Mouse (Mus musculus) brain, embryonic 14.5 days (tissue): Measurements from ENCODE around the gene Gm7534. TPM values are rescaled to one million over a fixed set of nuclear protein-coding genes. Genes with fewer than 3 reads are reported as not detected.

Source experiments
- DNase-seq: peaks from one replicate; pipeline ENCODE4 v3.0.0-alpha.2; 2011; ENCODE audit warnings: low read depth
- CTCF ChIP-seq: fragments of 200-500 bp; IDR thresholded peaks from 2 replicates; pipeline ENCODE4 v1.5.1; 2012; ENCODE audit warnings: inconsistent platforms, mild to moderate bottlenecking, moderate library complexity, borderline replicate concordance; ENCODE audit not compliant: insufficient read depth, insufficient read length; ENCODE audit errors: extremely low read depth
- POLR2A ChIP-seq: fragments of 200-500 bp; IDR thresholded peaks from 2 replicates; pipeline ENCODE4 v1.6.1; 2012; ENCODE audit warnings: mild to moderate bottlenecking, inconsistent platforms, borderline replicate concordance; ENCODE audit not compliant: poor library complexity, insufficient read depth, insufficient read length, severe bottlenecking; ENCODE audit errors: extremely low read depth
- polyA plus RNA-seq: library from polyadenylated mRNA; depleted of rRNA; stranded (reverse); fragments of >200 nt; gene quantifications from 2 replicates; pipeline ENCODE4 v1.2.3, GENCODE M21; 2012

Gene Gm7534
- polyA plus RNA-seq, 1 experiment: not detected

- no peak for TF ChIP-seq CTCF
- no peak for TF ChIP-seq POLR2A
- DNase-seq: no peak
Observed at GRCm38 (mm10) chr4:134199371-134199770, 3.4 kb downstream of the Gm7534 start.

- no peak for DNase-seq
- TF ChIP-seq CTCF (no peak), POLR2A (no peak)
Observed at GRCm38 (mm10) chr4:134186268-134186667, 16.5 kb downstream of the Gm7534 start.

DNA sequence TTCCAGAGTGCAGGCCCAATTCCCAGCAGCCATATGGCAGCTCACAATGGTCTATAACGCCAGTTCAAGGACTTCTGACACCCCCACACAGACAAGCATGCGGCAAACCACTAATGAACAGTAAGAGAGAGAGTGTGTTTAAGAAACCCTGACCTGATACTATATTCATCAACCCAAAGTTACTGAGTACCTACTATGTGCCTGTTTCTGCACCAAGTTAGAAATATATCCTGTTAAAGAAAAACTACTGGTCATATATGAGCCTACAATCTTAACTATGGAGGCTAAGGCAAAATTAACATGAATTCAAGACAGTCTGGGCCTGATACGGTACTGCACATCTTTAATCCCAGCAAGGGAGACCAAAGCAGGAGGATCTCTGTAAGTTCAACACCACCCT lies 17.2 kb downstream of the Gm7534 start:
- DNase-seq: no peak
- TF ChIP-seq CTCF (no peak), POLR2A (no peak)

DNA sequence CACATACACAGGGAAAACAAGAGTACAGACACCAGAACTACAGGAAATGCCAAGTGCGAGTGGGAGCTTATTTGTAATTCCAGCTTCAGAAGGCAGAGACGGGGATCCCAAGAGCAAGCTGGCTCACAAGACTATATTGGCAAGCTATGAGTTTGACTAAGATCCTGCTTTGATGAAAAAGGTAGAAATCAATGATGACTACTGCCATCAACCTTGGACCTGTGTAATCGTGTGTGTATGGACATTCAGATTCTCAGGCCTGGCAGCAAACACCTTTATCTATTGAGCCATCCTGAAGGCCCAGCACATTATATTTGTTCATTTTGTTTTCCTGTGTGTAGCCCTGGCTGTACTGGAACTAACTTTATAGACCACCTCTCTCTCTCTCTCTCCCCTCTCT lies 19.1 kb downstream of the Gm7534 start:
- no peak for DNase-seq
- TF ChIP-seq POLR2A (no peak), CTCF (no peak)

- DNase-seq: no peak
- no peak for TF ChIP-seq CTCF
- no peak for TF ChIP-seq POLR2A
Observed at GRCm38 (mm10) chr4:134181825-134182224, 21.0 kb downstream of the Gm7534 start.

DNA sequence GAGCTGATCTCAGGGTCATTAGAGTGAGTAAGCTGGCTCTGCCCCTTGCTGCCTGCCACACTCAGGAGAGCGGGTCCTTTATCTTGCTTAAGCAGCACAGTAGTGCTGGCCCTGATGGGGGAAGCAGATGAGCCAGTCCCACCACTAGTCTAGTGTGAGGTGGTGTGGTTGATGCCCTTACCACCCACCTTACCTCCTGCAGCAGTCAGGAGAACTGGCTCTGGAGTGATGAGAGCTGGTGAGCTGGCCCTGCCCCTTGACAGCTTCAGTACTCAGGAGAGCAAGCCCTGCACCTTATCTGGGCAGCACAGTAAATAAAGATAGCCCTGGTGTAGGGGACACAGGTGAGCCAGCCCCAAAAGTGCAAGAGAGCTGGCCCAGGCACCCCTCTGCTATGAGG lies 21.7 kb downstream of the Gm7534 start:
- TF ChIP-seq CTCF (no peak), POLR2A (no peak)
- no peak for DNase-seq

GRCm38 (mm10) chr4:134172391-134172790 lies 30.4 kb downstream of the Gm7534 start:
- TF ChIP-seq POLR2A (no peak), CTCF (no peak)
- DNase-seq: peak; percentile 17

GRCm38 (mm10) chr4:134166906-134167305 lies 35.9 kb downstream of the Gm7534 start:
- TF ChIP-seq CTCF (no peak), POLR2A (no peak)
- no peak for DNase-seq

- DNase-seq: no peak
- no peak for TF ChIP-seq POLR2A
- TF ChIP-seq CTCF: no peak
Observed at GRCm38 (mm10) chr4:134165548-134166465, 37.0 kb downstream of the Gm7534 start.

DNA sequence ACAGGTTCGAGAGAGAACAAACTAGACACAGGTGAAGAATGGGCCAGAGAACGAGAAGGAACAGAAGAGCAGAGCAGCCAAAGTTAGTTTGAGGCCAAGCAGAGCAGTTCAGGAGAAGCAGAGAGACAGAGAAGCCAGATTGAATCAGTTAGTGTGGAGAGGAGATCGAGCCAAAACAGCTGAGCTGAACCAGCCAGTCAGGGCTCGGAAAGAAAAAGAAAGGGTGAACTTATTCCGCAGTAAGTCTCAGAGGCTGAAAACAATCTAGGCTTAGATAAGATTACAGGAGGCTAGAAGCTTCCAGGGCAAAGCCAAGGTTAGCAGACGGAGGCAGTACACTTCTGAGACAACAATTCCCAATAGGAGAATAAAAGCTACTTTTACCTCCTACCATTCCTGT lies 37.8 kb downstream of the Gm7534 start:
- TF ChIP-seq CTCF: no peak
- TF ChIP-seq POLR2A: no peak
- no peak for DNase-seq

DNA sequence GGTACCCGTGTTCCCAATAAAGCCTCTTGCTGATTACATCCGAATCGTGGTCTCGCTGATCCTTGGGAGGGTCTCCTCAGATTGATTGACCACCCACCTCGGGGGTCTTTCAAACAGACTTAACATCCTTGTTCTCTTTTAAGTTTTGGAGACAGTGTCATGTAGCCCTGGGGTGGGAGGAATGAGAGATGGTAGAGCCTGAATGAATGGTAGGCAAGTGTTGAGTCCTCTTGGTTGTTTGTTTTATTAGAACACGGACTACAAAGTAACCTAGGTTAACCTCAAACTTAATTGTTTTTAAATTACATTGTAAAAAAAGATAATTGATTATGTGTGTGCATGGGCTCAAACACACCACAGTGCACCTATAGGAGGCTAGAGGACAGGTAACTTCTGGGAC lies 38.2 kb downstream of the Gm7534 start:
- DNase-seq: no peak
- TF ChIP-seq POLR2A (no peak), CTCF (no peak)

- DNase-seq: peak; percentile 24
Observed at GRCm38 (mm10) chr4:134160071-134160470, 42.7 kb downstream of the Gm7534 start.
